Mouse (Mus musculus) forelimb bud, embryonic 11.5 days (tissue): ENCODE measurements around the gene Gm20479.

ENCODE experiments used
- DNase-seq: peaks from one replicate; pipeline ENCODE4 v3.0.0-alpha.2; 2012; ENCODE audit warnings: low read depth, low spot score

Gm20479 gene

GRCm38 (mm10) chr7:27310996-27311535, 46.2 kb downstream of the Gm20479 start:
- no peak for DNase-seq

GRCm38 (mm10) chr7:27310306-27310705, 46.9 kb downstream of the Gm20479 start:
- DNase-seq, result no peak

DNA sequence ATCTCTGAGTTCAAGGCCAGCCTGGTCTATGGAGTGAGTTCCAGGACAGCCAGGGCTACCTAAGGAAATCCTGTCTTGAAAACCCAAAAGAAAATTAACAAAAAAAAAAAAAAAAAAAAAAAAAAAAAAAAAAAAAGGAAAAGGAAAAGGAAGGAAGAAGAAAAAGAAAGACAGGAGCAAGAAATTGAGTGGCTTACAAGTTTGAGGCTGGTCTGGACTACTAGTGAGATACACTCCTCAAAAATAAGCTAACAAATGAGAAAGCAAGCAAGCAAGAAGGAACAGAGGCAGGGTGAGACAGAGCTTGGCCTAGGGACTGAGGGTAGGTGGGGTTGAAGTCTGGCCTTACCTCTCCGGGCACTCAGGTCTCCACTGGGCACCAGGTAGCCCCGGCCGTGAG, 47.4 kb downstream of the Gm20479 start:
- DNase-seq, result no peak

GRCm38 (mm10) chr7:27308821-27309549, 48.2 kb downstream of the Gm20479 start:
- DNase-seq, result no peak

GRCm38 (mm10) chr7:27307551-27307950, 49.7 kb downstream of the Gm20479 start:
- no peak for DNase-seq

DNA sequence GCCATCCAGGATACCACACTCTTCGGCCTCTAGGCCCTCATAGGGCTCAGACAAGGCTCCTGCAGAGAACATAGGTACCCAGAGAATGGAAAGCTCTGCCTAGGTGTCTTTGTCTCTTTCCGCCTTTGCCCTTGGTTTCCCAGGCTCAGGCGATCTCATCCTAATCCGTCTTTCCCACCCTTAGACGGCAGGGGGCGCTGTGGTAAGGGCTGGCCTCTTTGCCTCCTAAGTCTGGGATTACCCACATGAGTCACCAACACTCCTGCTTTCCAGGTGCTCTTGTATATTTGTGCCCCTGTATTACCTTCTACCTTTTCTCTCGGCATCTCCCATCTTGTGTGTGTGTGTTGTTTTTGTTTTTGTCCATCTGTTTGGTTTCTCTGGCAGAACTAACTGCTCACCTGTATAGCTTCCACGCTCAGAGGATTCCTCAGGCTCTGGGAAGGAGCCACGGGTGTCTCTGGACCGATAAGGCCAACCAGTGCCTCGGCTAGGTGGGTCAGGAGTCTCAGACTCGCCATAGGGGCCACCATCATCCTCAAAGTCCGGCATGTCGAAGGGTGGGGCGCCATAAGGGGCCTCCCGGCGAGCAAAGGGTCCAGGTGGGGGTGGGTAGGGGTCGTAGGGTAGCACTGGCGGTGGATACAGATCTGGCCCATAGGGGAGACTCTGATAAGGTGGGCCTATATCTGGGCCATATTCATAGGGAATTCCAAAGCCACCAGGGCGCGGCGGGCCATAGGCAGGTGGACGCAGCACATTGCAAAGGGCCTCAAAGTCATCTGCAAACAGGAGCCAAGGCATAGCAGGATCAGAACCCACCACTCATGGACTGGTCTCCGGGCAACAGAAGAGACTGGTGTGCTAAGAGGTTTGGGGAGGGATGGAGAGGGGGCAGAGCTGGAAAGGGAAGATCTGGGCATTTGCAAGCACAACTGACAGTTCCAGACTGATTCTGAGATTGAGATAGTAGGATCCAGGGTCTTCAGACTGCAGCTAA, 50.8 kb downstream of the Gm20479 start:
- DNase-seq, result no peak

GRCm38 (mm10) chr7:27305091-27305730, 52.0 kb downstream of the Gm20479 start:
- DNase-seq, result no peak
